Mouse (Mus musculus): ENCODE results near the gene Ttc16.

Gene Ttc16

GRCm38 (mm10) chr2:32714987-32715425, 60.4 kb downstream of the Ttc16 start:
- DNase-seq (ENCODE audit: low read depth), result peak; percentile 64

- DNase-seq (ENCODE audit: low read depth), result no peak
These were observed 61.1 kb downstream of the Ttc16 start for GRCm38 (mm10) chr2:32714117-32714986.

DNA sequence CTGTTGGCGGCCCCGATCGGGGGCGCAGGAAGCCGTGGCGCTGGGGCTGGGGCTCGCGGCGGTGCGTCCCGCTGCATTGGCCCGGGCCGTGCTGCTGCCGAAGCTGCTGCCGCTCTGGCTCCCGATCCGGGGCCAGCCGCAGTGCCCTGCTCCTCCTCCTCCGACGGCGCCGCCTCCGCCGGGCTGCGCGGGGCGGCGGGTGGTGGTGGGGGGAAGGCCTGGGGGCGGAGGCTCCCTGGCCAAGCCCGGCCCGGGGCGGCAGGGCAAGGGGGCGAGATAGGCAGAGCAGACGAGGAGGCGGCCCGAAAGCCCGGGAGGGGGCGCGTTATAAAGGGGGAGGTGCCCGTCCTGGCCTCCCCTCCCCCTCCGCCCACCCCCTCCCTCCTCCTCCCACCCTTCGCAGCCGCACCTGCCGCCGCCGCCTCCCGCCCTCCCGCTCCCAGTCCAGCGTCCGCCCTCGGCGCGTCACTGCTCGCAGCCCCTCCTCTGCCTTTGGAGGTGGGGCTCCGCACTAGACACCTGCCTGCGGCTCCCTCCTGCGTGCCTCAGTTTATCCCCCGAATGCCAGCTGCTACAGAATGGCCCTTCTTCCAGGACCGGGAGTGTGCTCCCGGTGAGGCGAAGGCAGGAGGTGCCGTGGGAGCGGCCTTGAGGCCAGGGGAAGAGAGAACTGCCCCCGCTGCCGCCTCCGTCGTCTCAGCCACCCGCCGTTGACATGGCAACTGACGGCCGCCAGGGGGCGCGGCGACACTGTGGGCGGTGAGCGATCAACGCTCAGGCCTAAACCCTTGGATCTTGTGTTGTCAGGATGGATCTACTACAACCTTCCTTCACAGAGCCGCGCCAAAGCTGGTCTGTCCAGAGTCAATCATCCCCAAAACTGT, 62.3 kb downstream of the Ttc16 start, which contains the start of gene Cdk9:
TSS of gene Cdk9 (minus strand) at position 143 of the 884 bp plus-strand sequence.
- peak; percentile 83 for DNase-seq (ENCODE audit: low read depth)

- DNase-seq (ENCODE audit: low read depth), result peak; percentile 79
These were observed 62.9 kb downstream of the Ttc16 start for GRCm38 (mm10) chr2:32712586-32712933.

GRCm38 (mm10) chr2:32712108-32712551, 63.3 kb downstream of the Ttc16 start:
- DNase-seq (ENCODE audit: low read depth), result no peak

DNA sequence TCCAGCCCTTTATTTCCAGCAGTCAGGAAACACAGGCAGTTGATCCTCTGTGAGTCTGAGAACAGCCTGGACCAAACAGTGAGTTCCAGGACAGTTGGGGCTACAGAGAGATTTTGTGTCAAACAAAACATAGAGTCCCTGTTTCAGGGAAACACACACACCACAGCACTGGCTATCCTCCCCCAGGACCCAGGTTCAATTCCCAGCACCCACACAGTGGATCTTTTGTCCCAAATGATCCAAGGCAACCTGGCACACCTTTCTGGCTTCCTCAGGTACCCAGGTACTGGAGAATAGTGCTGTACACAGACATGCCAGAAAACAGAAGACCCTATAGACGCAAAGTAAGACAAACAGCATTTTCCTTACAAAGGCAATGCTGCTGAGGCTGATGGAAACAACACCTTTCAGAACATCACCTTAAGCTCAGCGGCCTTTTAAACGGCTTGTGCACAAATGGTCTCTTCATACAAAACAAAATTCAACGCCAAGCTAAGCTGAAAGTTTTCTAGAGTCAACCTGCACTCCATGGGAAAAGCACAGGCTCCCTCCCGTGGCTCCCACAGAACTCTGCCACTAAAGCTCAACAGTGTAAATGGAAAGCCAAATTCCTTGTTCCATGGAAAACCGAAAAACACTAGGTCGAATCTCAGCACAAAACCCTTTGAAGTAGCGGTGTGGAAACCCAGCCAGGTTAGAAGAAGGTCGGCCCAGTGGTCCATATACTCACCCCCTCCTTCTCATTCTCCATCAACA, 64.0 kb downstream of the Ttc16 start:
- DNase-seq (ENCODE audit: low read depth), result no peak

GRCm38 (mm10) chr2:32710425-32710824, 65.0 kb downstream of the Ttc16 start:
- no peak for DNase-seq (ENCODE audit: low read depth)

- DNase-seq (ENCODE audit: low read depth), result no peak
These were observed 65.8 kb downstream of the Ttc16 start for GRCm38 (mm10) chr2:32709521-32710137.

DNA sequence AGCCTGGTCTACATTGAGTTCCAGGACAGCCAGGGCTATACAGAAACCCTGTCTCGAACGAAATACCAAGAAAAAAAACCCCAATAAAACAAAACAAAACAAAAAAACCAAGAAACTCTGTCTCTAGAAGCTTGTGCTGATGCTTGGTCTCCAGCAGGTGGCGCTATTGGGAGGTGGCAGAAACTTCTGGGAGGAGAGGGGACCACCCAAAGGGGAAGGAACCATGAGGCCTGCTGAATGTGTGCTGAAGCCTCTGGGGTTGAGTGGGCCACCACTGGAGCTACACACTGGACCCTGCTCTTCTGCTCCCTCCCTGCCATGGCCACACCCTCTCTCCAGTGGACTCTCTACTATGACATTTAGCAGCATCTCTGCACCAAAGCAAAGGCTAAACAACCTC, 66.8 kb downstream of the Ttc16 start:
- DNase-seq (ENCODE audit: low read depth), result peak; percentile 72
